Mouse (Mus musculus) embryonic facial prominence, embryonic 13.5 days (tissue): ENCODE measurements at regions not wholly inside any gene's neighbourhood (a gene's known extent, or its start where the extent isn't known, plus 50 kb on each side); places are given as distances from the start of the nearest gene placed in this dataset.

ENCODE experiments used
- ATAC-seq: fragments of 200-750 bp; cut with Nextera tagmentation; 2 replicates; pipeline ENCODE4 v1.8.0; 2017; ENCODE audit warnings: low read depth; ENCODE audit not compliant: insufficient number of reproducible peaks, insufficient read depth, low FRiP score, low TSS enrichment
- H3K27ac ChIP-seq: fragments of 300-500 bp; sonication (generic); 2 replicates; pipeline ENCODE4 v1.5.1; 2015; ENCODE audit warnings: moderate library complexity, mild to moderate bottlenecking, inconsistent platforms
- H3K27me3 ChIP-seq: fragments of 300-500 bp; sonication (generic); 2 replicates; pipeline ENCODE4 v1.6.1; 2015; ENCODE audit warnings: mild to moderate bottlenecking, inconsistent platforms
- H3K36me3 ChIP-seq: fragments of 300-500 bp; sonication (generic); 2 replicates; pipeline ENCODE4 v1.6.1; 2015; ENCODE audit warnings: mild to moderate bottlenecking, inconsistent platforms
- H3K4me1 ChIP-seq: fragments of 300-500 bp; sonication (generic); 2 replicates; pipeline ENCODE4 v1.6.1; 2015; ENCODE audit warnings: inconsistent platforms
- H3K4me2 ChIP-seq: fragments of 300-500 bp; sonication (generic); 2 replicates; pipeline ENCODE4 v1.6.1; 2015; ENCODE audit warnings: moderate library complexity, mild to moderate bottlenecking, inconsistent platforms
- H3K4me3 ChIP-seq: fragments of 300-500 bp; sonication (generic); 2 replicates; pipeline ENCODE4 v1.5.1; 2015; ENCODE audit warnings: mild to moderate bottlenecking, inconsistent platforms
- H3K9ac ChIP-seq: fragments of 300-500 bp; sonication (generic); 2 replicates; pipeline ENCODE4 v1.6.1; 2015; ENCODE audit warnings: mild to moderate bottlenecking, inconsistent platforms
- H3K9me3 ChIP-seq: fragments of 300-500 bp; sonication (generic); 2 replicates; pipeline ENCODE4 v1.6.1; 2016; ENCODE audit warnings: inconsistent platforms
- WGBS: fragments of 180-500 bp; shearing (Covaris S2); methylation state at CpG from one replicate; pipeline ENCODE4 v1.1.7; 2015; ENCODE audit warnings: mixed read lengths; 5-methylcytosine and 5-hydroxymethylcytosine counted together

DNA sequence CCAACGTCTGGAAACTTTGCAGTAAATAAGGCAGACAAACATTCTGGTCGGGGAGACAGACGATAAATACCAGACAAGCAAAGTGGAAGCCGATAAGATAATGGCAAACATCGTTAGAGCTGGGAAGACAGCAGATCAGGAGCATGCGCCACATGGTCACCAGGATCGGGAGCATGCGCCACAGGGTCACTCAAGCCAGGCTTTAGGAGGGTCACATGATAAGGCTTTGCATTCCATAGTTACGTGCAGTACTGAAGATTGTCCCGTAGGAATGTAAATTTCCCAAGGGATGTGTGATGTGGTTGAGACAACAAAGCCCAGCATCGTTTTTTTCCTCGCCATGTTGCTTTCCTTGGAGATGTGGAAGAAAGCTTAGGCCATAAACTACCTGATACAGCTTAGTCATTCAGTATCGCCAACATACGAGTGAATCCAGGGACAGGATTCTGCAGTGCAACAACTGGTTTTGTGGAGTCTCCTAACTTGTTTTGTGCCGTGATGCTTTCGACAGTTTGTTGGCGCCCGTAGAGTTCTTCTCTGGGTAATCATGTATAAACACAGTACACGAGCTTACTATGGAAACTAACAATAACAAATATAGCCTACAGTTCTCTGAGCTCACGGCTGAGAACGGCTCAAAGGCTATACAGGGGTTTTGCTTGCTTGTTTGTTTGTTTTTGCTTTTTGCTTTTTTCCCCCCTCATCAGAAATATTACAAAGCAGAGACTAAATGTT, 133.9 kb downstream of the Ndfip2 start:
- Histone ChIP-seq H3K27ac (no peak overlapping the region), H3K4me3 (no peak overlapping the region), H3K4me2 (no peak overlapping the region), H3K9ac (no peak overlapping the region), H3K4me1 (peaks cover 17% of the 10 kb centered on the region), H3K27me3 (0 out of 2 replicates have a peak, but pooled peaks cover 3% of the 10 kb centered on the region), H3K36me3 (no peaks in the 10 kb centered on the region), H3K9me3 (no peaks in the 10 kb centered on the region)
- WGBS: 80% methylated on average over 21 of the region's 21 CpGs
- ATAC-seq: no peak

DNA sequence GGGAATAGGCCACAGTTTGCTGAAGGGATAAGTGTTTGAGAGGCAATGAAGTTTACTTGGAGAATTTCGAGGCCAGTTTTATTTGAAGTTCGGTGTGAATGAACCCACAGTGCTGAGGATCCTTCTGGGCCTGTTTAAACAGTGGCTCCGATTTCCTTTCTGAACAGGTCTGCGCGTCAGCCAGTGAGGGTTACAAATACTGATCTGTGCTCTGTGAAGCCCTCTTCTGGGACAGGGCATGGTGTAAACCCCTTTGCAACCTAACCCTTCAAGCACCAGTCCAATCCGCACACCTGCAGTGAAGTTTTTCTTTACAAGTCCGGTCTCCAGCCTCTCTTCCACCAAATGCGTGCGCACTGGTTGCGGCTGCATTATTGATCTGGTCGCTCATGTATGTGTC, 133.1 kb downstream of the Ndfip2 start:
- ATAC-seq: no peak
- Histone ChIP-seq H3K27me3 (0 out of 2 replicates have a peak, but pooled peaks cover 3% of the 10 kb centered on the region), H3K9me3 (no peaks in the 10 kb centered on the region), H3K4me3 (no peak overlapping the region), H3K4me2 (no peak overlapping the region), H3K9ac (no peak overlapping the region), H3K4me1 (peaks cover 12% of the 10 kb centered on the region), H3K36me3 (no peaks in the 10 kb centered on the region), H3K27ac (no peak overlapping the region)
- 88% methylated on average over 11 of the region's 11 CpGs for WGBS

DNA sequence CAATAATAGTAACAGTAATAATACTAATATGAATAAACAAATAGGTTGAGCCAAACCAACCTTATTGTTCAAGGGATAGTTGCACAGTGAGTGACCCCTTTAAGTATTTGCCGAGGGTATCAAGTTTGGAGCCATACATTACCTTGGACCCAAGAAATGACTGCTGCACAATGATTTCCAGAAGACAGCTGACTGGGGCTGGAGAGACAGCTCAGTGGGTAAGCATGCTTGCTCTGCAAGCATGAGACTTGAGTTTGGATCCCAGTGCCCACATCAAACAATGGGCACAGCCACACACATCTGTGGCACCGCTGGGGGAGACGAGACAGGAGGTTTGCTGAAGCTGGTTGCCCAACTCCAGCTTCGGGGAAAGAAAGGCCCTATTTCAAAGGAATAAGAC, 126.7 kb downstream of the Ndfip2 start:
- Histone ChIP-seq H3K4me1 (peaks cover 2% of the 10 kb centered on the region; the same call in 1 of the 2 replicates), H3K9me3 (no peaks in the 10 kb centered on the region), H3K9ac (no peak overlapping the region), H3K4me3 (no peak overlapping the region), H3K27ac (no peak overlapping the region), H3K4me2 (no peak overlapping the region), H3K27me3 (no peaks in the 10 kb centered on the region), H3K36me3 (no peaks in the 10 kb centered on the region)
- no peak for ATAC-seq
- WGBS: 73% methylated on average over 4 of the region's 4 CpGs

DNA sequence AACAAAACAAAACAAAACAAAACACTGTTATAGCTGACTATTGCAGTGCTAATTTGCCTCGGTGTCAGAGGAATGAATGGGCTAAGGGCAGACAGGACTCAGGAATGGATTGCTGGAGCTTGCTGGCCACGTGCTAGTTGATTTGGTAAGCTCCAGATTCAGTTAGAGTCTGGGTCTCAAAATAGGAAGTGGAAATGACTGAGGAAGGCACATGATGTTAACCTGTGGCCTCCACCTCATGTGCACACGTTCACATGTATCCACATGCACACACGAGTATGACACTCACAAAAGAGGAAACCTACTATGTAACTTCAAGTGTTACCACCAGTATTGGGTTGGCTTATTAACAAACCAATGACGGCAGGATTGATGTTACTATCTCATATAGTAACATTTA, 125.0 kb downstream of the Ndfip2 start:
- Histone ChIP-seq H3K27me3 (no peaks in the 10 kb centered on the region), H3K9me3 (no peaks in the 10 kb centered on the region), H3K9ac (no peak overlapping the region), H3K4me1 (peaks cover 9% of the 10 kb centered on the region), H3K27ac (no peak overlapping the region), H3K36me3 (no peaks in the 10 kb centered on the region), H3K4me2 (no peak overlapping the region), H3K4me3 (no peak overlapping the region)
- no peak for ATAC-seq
- 82% methylated on average over 5 of the region's 5 CpGs for WGBS

DNA sequence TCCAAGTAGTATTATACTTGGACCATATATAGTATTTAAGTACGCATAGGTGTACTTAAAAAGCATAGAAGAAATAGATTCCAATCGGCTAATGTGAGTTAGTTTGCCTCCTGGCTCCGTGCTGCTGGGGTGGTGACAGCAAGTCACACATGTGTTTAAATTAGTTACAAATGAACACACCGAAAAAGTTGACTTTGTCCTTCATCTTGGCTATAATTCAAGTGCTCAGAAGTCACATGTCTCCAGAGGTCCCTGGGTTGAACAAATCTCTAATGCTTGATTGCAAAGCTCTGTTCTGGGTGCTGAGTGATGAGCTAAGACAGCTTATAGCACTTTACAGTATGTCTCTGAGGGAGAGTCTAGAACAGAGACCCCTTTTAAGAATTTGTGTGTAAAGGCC, 121.7 kb downstream of the Ndfip2 start:
- H3K27ac ChIP-seq: no peak overlapping the region
- no peaks in the 10 kb centered on the region for H3K9me3 ChIP-seq
- no peak for ATAC-seq
- no peak overlapping the region for H3K9ac ChIP-seq
- H3K27me3 ChIP-seq: no peaks in the 10 kb centered on the region
- no peak overlapping the region for H3K4me2 ChIP-seq
- H3K36me3 ChIP-seq: no peaks in the 10 kb centered on the region
- H3K4me1 ChIP-seq: peaks cover 24% of the 10 kb centered on the region
- no peak overlapping the region for H3K4me3 ChIP-seq
- 61% methylated on average over 4 of the region's 4 CpGs for WGBS

DNA sequence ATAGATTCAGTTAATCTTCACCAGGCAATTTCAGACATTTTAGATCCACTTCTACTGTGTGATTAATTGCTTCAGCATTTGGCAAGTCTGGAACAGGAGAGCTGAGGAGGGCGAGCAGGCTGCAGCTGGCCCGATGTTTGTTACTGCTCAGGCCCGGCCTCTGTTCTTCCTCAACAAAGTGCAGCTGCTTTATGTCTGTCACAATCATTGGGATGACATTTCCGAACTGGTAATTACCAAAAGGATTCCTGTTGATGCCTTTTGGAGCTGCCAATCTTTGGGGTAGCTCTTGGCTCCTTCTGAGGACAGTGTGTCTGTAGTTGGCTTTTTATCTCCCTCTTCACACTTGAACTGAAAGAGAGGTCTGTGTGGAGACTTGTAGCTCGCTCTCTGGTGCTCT, 119.4 kb downstream of the Ndfip2 start:
- Histone ChIP-seq H3K27me3 (no peaks in the 10 kb centered on the region), H3K27ac (peak overlapping the region; percentile 58; the same call in 1 of the 2 replicates), H3K9ac (no peak overlapping the region), H3K4me3 (no peak overlapping the region), H3K4me1 (peaks cover 24% of the 10 kb centered on the region), H3K36me3 (no peaks in the 10 kb centered on the region), H3K4me2 (no peak overlapping the region), H3K9me3 (no peaks in the 10 kb centered on the region)
- 15% methylated on average over 5 of the region's 5 CpGs for WGBS
- peak; percentile 48; the same call in 1 of the 2 replicates for ATAC-seq

DNA sequence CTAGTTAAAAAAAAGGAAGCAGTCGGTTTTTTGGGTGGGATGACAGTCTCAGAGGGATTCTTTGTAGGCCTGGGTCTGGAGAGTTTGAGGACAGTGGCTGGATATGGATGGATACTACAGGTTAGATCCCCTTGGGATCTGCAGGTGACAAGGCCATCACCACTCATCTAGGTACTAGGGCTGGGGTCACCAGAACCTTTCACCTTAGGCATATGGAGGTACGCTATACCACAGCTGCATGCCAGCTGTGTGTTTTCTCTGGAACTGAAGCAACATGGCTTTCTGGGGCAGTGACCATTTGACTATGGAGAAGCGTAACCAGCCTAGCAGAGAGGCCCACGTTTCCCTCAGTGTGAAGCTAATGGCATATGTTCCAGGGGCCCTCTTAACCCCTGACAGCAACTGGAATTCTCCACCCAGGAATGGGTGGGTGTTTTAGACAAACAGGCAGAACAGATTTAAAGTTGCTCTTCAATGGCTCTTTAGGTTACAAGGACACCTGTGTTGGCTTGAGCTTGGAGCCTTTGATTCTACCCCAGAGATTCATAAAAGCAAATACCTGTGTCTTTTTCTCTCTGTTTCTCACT, 118.8 kb downstream of the Ndfip2 start:
- no peak for ATAC-seq
- Histone ChIP-seq H3K36me3 (no peaks in the 10 kb centered on the region), H3K4me2 (no peak overlapping the region), H3K27ac (peak overlapping the region; percentile 44; the same call in 1 of the 2 replicates), H3K9ac (no peak overlapping the region), H3K9me3 (no peaks in the 10 kb centered on the region), H3K4me1 (peaks cover 24% of the 10 kb centered on the region), H3K27me3 (no peaks in the 10 kb centered on the region), H3K4me3 (no peak overlapping the region)
- whole genome bisulfite sequencing: 41% methylated on average over 4 of the region's 4 CpGs

DNA sequence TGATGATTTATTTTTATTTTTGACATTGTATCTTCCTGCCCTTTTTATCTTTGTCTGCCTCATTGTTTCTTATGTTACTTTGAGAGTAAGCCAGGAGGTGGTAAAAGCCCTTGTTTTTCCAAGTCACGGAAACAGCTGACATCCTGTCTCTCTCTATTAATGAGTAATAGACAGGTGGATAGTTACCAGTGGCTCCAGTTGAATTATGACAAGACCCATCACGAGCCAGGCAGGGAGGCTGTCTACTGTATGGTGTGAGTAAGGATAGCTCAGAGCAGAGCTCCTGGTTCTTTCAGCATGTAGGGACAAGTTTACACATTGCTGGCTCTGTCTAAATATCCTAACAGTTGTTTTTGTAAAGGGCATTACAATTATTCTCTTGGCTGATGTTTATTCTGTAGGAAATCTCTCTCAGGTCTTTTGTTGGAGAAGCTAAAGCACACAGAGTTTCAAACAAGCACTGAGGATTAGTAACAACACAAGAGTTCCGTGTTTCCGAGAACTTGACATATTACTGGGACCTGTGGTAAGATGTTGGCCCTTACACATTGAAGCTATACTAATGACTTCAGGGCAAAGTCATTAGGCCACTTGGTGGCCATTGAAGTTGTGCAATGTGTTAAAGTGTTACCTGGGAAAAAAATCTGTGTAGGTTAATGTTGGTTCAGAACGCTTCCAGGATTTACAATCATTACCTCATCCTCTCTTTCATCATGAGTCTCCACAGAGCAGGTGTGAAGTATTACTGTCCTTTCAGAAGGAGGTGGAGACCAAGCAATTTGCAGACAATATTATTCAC, 111.5 kb downstream of the Ndfip2 start:
- H3K9me3 ChIP-seq: no peaks in the 10 kb centered on the region
- H3K4me1 ChIP-seq: no peaks in the 10 kb centered on the region
- H3K4me3 ChIP-seq: no peak overlapping the region
- H3K27ac ChIP-seq: no peak overlapping the region
- no peak overlapping the region for H3K9ac ChIP-seq
- H3K36me3 ChIP-seq: no peaks in the 10 kb centered on the region
- H3K27me3 ChIP-seq: no peaks in the 10 kb centered on the region
- ATAC-seq: no peak
- no peak overlapping the region for H3K4me2 ChIP-seq
- WGBS: 76% methylated on average over 5 of the region's 5 CpGs

DNA sequence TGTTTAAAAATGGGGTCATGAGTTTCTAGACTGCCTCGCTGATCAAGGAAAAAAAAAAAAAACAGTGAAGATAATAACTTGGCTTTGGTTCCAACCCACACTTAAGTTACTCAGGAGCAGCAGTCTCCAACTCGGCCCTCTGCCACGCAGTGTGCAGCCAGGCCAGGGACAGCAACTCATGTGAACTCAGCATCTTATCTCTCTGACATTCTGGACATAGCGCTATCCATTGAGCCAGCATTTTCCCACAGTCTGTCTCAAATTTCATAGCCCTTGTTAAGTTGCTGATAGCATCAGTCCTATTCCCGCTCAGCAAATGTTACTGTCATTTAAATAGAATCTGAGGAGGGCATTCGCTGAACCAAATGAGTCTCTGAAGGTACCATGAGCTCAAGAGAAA, 102.2 kb downstream of the Ndfip2 start:
- Histone ChIP-seq H3K4me1 (no peaks in the 10 kb centered on the region), H3K9ac (no peak overlapping the region), H3K27me3 (no peaks in the 10 kb centered on the region), H3K9me3 (no peaks in the 10 kb centered on the region), H3K36me3 (no peaks in the 10 kb centered on the region), H3K4me2 (no peak overlapping the region), H3K4me3 (no peak overlapping the region), H3K27ac (no peak overlapping the region)
- ATAC-seq: no peak
- 64% methylated on average over 6 of the region's 6 CpGs for WGBS

DNA sequence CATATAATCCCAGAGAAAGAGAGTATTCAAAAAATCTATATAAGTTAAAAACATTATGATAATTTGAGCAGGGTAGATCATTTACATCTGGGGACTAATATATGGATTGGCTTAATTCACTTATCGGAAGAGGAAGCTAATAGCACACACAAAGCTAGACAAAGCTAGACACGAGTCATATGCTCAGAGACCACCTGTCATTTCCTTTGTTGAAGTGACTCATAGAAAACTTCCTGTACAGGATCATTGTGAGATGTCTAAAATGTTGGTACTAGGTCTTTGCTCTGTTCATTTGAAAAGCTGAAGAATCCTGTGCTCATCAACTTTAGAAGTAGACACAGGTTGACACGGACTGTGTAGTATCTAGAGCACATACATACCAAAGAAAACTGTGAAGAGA, 101.5 kb downstream of the Ndfip2 start:
- Histone ChIP-seq H3K4me1 (no peaks in the 10 kb centered on the region), H3K4me3 (no peak overlapping the region), H3K4me2 (no peak overlapping the region), H3K9me3 (no peaks in the 10 kb centered on the region), H3K9ac (no peak overlapping the region), H3K27me3 (no peaks in the 10 kb centered on the region), H3K36me3 (no peaks in the 10 kb centered on the region), H3K27ac (no peak overlapping the region)
- WGBS: 81% methylated on average over 3 of the region's 3 CpGs
- ATAC-seq: no peak
